Mouse (Mus musculus) megakaryocyte-erythroid progenitor cell, adult 5-6 weeks (primary cell): ENCODE measurements around the gene Slc36a4. TPM values are rescaled to one million over a fixed set of nuclear protein-coding genes. Genes with fewer than 3 reads are reported as not detected.

ENCODE experiments used
- ATAC-seq: replicated peaks from 2 replicates; pipeline ENCODE4 v1.8.0; 2016; ENCODE audit warnings: mild to moderate bottlenecking, inconsistent platforms; ENCODE audit not compliant: severe bottlenecking, poor library complexity, low FRiP score, low TSS enrichment
- total RNA-seq, 2 experiments: library from RNA; stranded (forward) in 1 of 2; stranded (reverse) in 1 of 2; fragments of 200-1000, 215-1000 nt in 1 of 2; fragments of >200 nt in 1 of 2; fragmentation: Nextera tagmentation in 1 of 2; gene quantifications; 2 replicates each; pipeline ENCODE4 v1.2.3; 2014 to 2017

Gene Slc36a4
- total RNA-seq, 2 experiments from 2014 or later = 1.3 to 1.8 TPM

- ATAC-seq = no peak
These were observed 11.0 kb downstream of the Slc36a4 start for GRCm38 (mm10) chr9:15720556-15720955.

- no peak for ATAC-seq
These were observed 11.8 kb downstream of the Slc36a4 start for GRCm38 (mm10) chr9:15721226-15721833.

- ATAC-seq = no peak
These were observed 13.0 kb downstream of the Slc36a4 start for GRCm38 (mm10) chr9:15722506-15722905.

- ATAC-seq = no peak
These were observed 17.6 kb downstream of the Slc36a4 start for GRCm38 (mm10) chr9:15727168-15727567.

GRCm38 (mm10) chr9:15731758-15732748, 22.5 kb downstream of the Slc36a4 start:
- ATAC-seq = no peak

GRCm38 (mm10) chr9:15734056-15734866, 24.7 kb downstream of the Slc36a4 start:
- ATAC-seq = no peak

- no peak for ATAC-seq
These were observed 25.3 kb downstream of the Slc36a4 start for GRCm38 (mm10) chr9:15734867-15735131.

GRCm38 (mm10) chr9:15737522-15737921, 28.0 kb downstream of the Slc36a4 start:
- no peak for ATAC-seq

GRCm38 (mm10) chr9:15741428-15741827, 31.9 kb downstream of the Slc36a4 start:
- ATAC-seq = no peak

GRCm38 (mm10) chr9:15741931-15742330, 32.4 kb downstream of the Slc36a4 start:
- no peak for ATAC-seq

GRCm38 (mm10) chr9:15745985-15746607, 36.6 kb downstream of the Slc36a4 start:
- ATAC-seq = no peak

GRCm38 (mm10) chr9:15746636-15747035, 37.1 kb downstream of the Slc36a4 start:
- ATAC-seq = no peak

GRCm38 (mm10) chr9:15748383-15748782, 38.8 kb downstream of the Slc36a4 start:
- no peak for ATAC-seq

- no peak for ATAC-seq
These were observed 49.8 kb downstream of the Slc36a4 start for GRCm38 (mm10) chr9:15759318-15759717.

GRCm38 (mm10) chr9:15766379-15766778, 56.8 kb downstream of the Slc36a4 start:
- no peak for ATAC-seq

GRCm38 (mm10) chr9:15766821-15767220, 57.3 kb downstream of the Slc36a4 start:
- ATAC-seq = no peak

GRCm38 (mm10) chr9:15772766-15773165, 63.2 kb downstream of the Slc36a4 start:
- ATAC-seq = no peak

GRCm38 (mm10) chr9:15773426-15773825, 63.9 kb downstream of the Slc36a4 start:
- ATAC-seq = no peak

GRCm38 (mm10) chr9:15774911-15775310, 65.4 kb downstream of the Slc36a4 start:
- ATAC-seq = no peak

GRCm38 (mm10) chr9:15781936-15782335, 72.4 kb downstream of the Slc36a4 start:
- no peak for ATAC-seq
